Mouse (Mus musculus): ENCODE data around the gene Olfr480. TPM values are rescaled to one million over a fixed set of nuclear protein-coding genes. Genes with fewer than 3 reads are reported as not detected.

Gene Olfr480
- total RNA-seq (2014; rRNA removed), result not detected in 2 replicates
- not detected in 2 replicates for polyA plus RNA-seq (2012; rRNA removed)

DNA sequence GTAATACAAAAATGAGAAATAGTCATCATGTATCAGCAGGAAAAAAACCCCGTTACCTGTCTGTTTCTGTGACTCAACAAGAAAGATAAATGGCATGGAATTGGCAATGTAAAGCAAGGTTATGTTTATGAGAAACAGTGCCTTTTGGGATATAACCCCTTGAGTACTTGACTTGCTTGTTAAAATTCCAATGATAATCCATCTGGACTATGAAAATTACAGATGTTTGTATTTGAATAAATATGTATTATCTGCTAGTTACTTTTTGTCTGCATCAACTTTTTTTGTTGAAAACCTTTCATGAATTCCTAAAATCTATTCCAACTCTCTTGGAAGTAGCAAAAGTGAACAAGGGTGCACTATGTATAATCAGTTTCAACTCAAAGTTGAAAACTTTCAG is at the start of gene Olfr480:
Gene Olfr480 (minus strand): TSS at position 101 of the 400 bp plus-strand sequence.
- H3K27me3 ChIP-seq (ENCODE audit: control insufficient read depth, insufficient read depth, low read length), result no peaks in the 10 kb centered on the region
- no peak for DNase-seq (ENCODE audit: extremely low read depth, low read depth, low spot score)
- WGBS, result 68% methylated on average over 1 of the region's 1 CpGs
- no peak within 1 kb of the TSS for H3K27ac ChIP-seq (replicated peaks; ENCODE audit: insufficient read depth, low read depth, low read length)
- no peaks in the 10 kb centered on the region for H3K36me3 ChIP-seq (ENCODE audit: control insufficient read depth, insufficient read depth, low read length)
- no peaks in the 10 kb centered on the region for H3K79me2 ChIP-seq (ENCODE audit: control insufficient read depth, insufficient read depth, low read length)
- H3K9ac ChIP-seq (ENCODE audit: low read depth, low read length), result no peak within 1 kb of the TSS
- no peaks in the 10 kb centered on the region for H3K4me1 ChIP-seq (ENCODE audit: control insufficient read depth, insufficient read depth, low read length)
- TF ChIP-seq CTCF (IDR thresholded peaks at IDR 0.05; ENCODE audit: low read depth, low read length) (no peak), POLR2A (IDR thresholded peaks at IDR 0.05; ENCODE audit: extremely low read depth, insufficient read depth, low read length) (no peak)
- H3K4me3 ChIP-seq (ENCODE audit: insufficient read depth, low read depth, low read length), result no peak within 1 kb of the TSS

DNA sequence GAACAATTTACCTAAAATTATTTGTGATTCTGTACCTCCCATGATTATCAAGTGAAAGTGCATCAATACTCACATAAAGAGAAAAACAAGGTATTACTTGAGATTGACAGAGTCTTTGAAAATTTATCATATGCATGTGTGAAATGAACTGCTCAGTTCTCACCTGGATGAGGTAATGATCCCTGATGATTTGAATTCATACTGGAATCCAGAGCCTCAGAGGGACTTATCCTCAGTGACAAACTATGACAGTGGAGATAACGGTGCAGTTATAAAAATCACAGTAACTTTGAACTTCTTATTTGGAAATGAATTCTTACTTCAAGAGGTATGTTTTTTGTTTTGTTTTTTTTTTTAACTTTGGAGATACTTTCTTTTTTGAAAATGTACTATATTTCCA is 33.4 kb upstream of the Olfr480 start, which contains the start of gene Olfr483:
Gene Olfr483 (plus strand): TSS at position 301 of the 400 bp plus-strand sequence.
- Histone ChIP-seq H3K27me3 (ENCODE audit: control insufficient read depth, insufficient read depth, low read length) (no peaks in the 10 kb centered on the region), H3K79me2 (ENCODE audit: control insufficient read depth, insufficient read depth, low read length) (no peaks in the 10 kb centered on the region), H3K9ac (ENCODE audit: low read depth, low read length) (no peak within 1 kb of the TSS), H3K4me3 (ENCODE audit: insufficient read depth, low read depth, low read length) (no peak within 1 kb of the TSS), H3K4me1 (ENCODE audit: control insufficient read depth, insufficient read depth, low read length) (no peaks in the 10 kb centered on the region), H3K27ac (replicated peaks; ENCODE audit: insufficient read depth, low read depth, low read length) (no peak within 1 kb of the TSS), H3K36me3 (ENCODE audit: control insufficient read depth, insufficient read depth, low read length) (no peaks in the 10 kb centered on the region)
- no peak for TF ChIP-seq POLR2A (IDR thresholded peaks at IDR 0.05; ENCODE audit: extremely low read depth, insufficient read depth, low read length)
- TF ChIP-seq CTCF (IDR thresholded peaks at IDR 0.05; ENCODE audit: low read depth, low read length), result no peak
- no peak for DNase-seq (ENCODE audit: extremely low read depth, low read depth, low spot score)
- WGBS, result 75% methylated on average over 1 of the region's 1 CpGs

DNA sequence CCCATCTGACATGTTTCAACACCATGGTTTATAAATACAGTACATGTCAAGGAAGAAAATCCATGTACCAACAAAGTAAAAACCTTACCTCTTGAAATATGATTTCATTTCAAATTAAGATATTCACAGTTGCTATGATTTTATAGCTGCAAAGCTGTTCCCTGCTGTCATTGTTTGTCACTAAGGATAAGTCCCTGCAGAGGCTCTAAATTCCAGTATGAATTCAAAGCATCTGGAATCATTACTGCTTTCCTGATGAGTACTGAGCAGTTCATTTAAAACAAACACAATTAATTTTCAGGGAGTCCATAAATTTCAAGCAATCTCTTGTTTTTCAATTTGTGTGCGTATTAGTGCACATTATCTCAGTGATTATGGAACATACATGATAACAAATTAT is 30.3 kb upstream of the Olfr480 start, which contains the start of gene Olfr482:
Gene Olfr482 (minus strand): TSS at position 101 of the 400 bp plus-strand sequence.
- no peak for DNase-seq (ENCODE audit: extremely low read depth, low read depth, low spot score)
- Histone ChIP-seq H3K4me3 (ENCODE audit: insufficient read depth, low read depth, low read length) (no peak within 1 kb of the TSS), H3K27me3 (ENCODE audit: control insufficient read depth, insufficient read depth, low read length) (no peaks in the 10 kb centered on the region), H3K36me3 (ENCODE audit: control insufficient read depth, insufficient read depth, low read length) (no peaks in the 10 kb centered on the region), H3K4me1 (ENCODE audit: control insufficient read depth, insufficient read depth, low read length) (no peaks in the 10 kb centered on the region), H3K27ac (replicated peaks; ENCODE audit: insufficient read depth, low read depth, low read length) (no peak within 1 kb of the TSS), H3K9ac (ENCODE audit: low read depth, low read length) (no peak within 1 kb of the TSS), H3K79me2 (ENCODE audit: control insufficient read depth, insufficient read depth, low read length) (no peaks in the 10 kb centered on the region)
- WGBS, result 78% methylated on average over 1 of the region's 1 CpGs
- TF ChIP-seq POLR2A (IDR thresholded peaks at IDR 0.05; ENCODE audit: extremely low read depth, insufficient read depth, low read length) (no peak), CTCF (IDR thresholded peaks at IDR 0.05; ENCODE audit: low read depth, low read length) (no peak)

DNA sequence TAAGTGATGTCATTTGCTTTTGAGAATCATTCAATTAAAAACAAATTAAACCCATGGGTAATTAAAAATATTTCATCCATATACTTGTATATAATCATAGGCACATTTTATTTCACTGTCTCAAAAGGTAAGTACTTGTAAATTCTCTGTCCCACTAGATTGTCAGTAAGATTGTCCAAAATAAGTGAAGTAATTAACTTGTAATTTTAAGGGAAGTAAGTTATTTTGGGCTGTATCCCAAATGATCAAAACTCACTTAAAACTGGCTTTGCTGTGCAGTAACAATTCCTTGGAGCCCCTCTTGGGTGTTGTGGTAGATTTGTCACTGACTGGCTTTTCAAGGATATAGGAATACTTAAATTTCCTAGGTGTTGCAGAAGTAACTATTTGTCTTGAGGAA is 12.4 kb upstream of the Olfr480 start, which contains the start of gene Olfr481:
Gene Olfr481 (plus strand): TSS at position 301 of the 400 bp plus-strand sequence.
- no peak within 1 kb of the TSS for H3K4me3 ChIP-seq (ENCODE audit: insufficient read depth, low read depth, low read length)
- TF ChIP-seq POLR2A (IDR thresholded peaks at IDR 0.05; ENCODE audit: extremely low read depth, insufficient read depth, low read length) (no peak), CTCF (IDR thresholded peaks at IDR 0.05; ENCODE audit: low read depth, low read length) (no peak)

DNA sequence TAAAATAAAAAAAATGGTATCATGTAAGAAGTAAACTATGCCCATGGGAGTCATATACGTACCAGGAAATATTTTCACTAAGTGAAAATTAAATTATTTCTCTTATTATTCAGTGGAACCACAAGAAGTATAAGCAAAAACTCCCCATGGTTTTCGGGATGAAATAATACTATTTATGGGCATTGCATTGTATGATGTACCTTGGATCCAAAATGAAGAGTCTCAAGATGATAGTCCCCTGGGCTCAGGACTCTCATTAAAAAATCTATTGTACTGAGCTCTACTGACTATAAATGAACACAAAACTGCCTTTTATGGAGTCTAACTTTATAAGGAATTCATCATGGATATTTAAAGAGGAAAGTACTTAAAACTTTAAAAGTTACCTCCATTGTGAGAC is 16.8 kb downstream of the Olfr480 start, which contains the start of gene Olfr479:
Gene Olfr479 (plus strand): TSS at position 301 of the 400 bp plus-strand sequence.
- Histone ChIP-seq H3K79me2 (ENCODE audit: control insufficient read depth, insufficient read depth, low read length) (no peaks in the 10 kb centered on the region), H3K9ac (ENCODE audit: low read depth, low read length) (no peak within 1 kb of the TSS), H3K4me1 (ENCODE audit: control insufficient read depth, insufficient read depth, low read length) (no peaks in the 10 kb centered on the region), H3K4me3 (ENCODE audit: insufficient read depth, low read depth, low read length) (no peak within 1 kb of the TSS), H3K36me3 (ENCODE audit: control insufficient read depth, insufficient read depth, low read length) (no peaks in the 10 kb centered on the region), H3K27ac (replicated peaks; ENCODE audit: insufficient read depth, low read depth, low read length) (no peak within 1 kb of the TSS), H3K27me3 (ENCODE audit: control insufficient read depth, insufficient read depth, low read length) (no peaks in the 10 kb centered on the region)
- TF ChIP-seq POLR2A (IDR thresholded peaks at IDR 0.05; ENCODE audit: extremely low read depth, insufficient read depth, low read length), result no peak
- 82% methylated on average over 2 of the region's 2 CpGs for WGBS
- no peak for DNase-seq (ENCODE audit: extremely low read depth, low read depth, low spot score)

More for the DNA sequence above, 12.4 kb upstream of the Olfr480 start, which contains the start of gene Olfr481:
- H3K4me1 ChIP-seq (ENCODE audit: control insufficient read depth, insufficient read depth, low read length), result no peaks in the 10 kb centered on the region
- H3K9ac ChIP-seq (ENCODE audit: low read depth, low read length), result no peak within 1 kb of the TSS
- no peak for DNase-seq (ENCODE audit: extremely low read depth, low read depth, low spot score)
- no peaks in the 10 kb centered on the region for H3K36me3 ChIP-seq (ENCODE audit: control insufficient read depth, insufficient read depth, low read length)
- no peaks in the 10 kb centered on the region for H3K79me2 ChIP-seq (ENCODE audit: control insufficient read depth, insufficient read depth, low read length)
- H3K27ac ChIP-seq (replicated peaks; ENCODE audit: insufficient read depth, low read depth, low read length), result no peak within 1 kb of the TSS
- H3K27me3 ChIP-seq (ENCODE audit: control insufficient read depth, insufficient read depth, low read length), result no peaks in the 10 kb centered on the region

DNA sequence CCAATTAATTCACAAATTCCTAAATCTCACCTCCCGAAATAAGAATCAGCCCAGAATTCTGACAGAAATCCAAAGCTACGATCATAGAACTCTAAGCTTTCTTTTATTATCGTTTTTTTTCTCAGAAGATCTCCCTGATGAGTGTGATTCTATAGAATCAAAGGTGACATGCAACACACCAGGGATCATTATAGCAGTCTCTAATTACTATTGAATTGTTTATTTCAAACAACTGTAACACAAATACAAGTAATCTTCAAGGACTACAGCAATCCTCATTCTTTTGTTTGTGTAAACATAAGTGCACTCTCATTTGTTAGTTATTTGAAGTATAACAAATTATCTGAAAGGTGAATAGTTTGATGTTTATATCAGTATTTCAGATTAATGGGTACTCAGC is 33.3 kb downstream of the Olfr480 start, which contains the start of gene Olfr478:
Gene Olfr478 (minus strand): TSS at position 101 of the 400 bp plus-strand sequence.
- Histone ChIP-seq H3K4me3 (ENCODE audit: insufficient read depth, low read depth, low read length) (no peak within 1 kb of the TSS), H3K27me3 (ENCODE audit: control insufficient read depth, insufficient read depth, low read length) (no peaks in the 10 kb centered on the region), H3K27ac (replicated peaks; ENCODE audit: insufficient read depth, low read depth, low read length) (no peak within 1 kb of the TSS), H3K4me1 (ENCODE audit: control insufficient read depth, insufficient read depth, low read length) (no peaks in the 10 kb centered on the region), H3K79me2 (ENCODE audit: control insufficient read depth, insufficient read depth, low read length) (no peaks in the 10 kb centered on the region), H3K9ac (ENCODE audit: low read depth, low read length) (no peak within 1 kb of the TSS), H3K36me3 (ENCODE audit: control insufficient read depth, insufficient read depth, low read length) (no peaks in the 10 kb centered on the region)
- no peak for DNase-seq (ENCODE audit: extremely low read depth, low read depth, low spot score)
- whole genome bisulfite sequencing, result 61% methylated on average over 3 of the region's 3 CpGs
- no peak for TF ChIP-seq POLR2A (IDR thresholded peaks at IDR 0.05; ENCODE audit: extremely low read depth, insufficient read depth, low read length)
- no peak for TF ChIP-seq CTCF (IDR thresholded peaks at IDR 0.05; ENCODE audit: low read depth, low read length)

Other genes starting within 250 kb of the Olfr480 start
- not detected in 2 replicates for gene Olfr469, start 241.8 kb downstream of the Olfr480 start, total RNA-seq (2014; rRNA removed)
- gene Olfr469, start 241.8 kb downstream of the Olfr480 start, polyA plus RNA-seq (2012; rRNA removed), result not detected in 2 replicates
- not detected in 2 replicates for gene Olfr470, start 219.9 kb downstream of the Olfr480 start, total RNA-seq (2014; rRNA removed)
- not detected in 2 replicates for gene Olfr470, start 219.9 kb downstream of the Olfr480 start, polyA plus RNA-seq (2012; rRNA removed)
- gene Olfr472, start 169.4 kb downstream of the Olfr480 start, total RNA-seq (2014; rRNA removed), result not detected in 2 replicates
- not detected in 2 replicates for gene Olfr472, start 169.4 kb downstream of the Olfr480 start, polyA plus RNA-seq (2012; rRNA removed)
- gene Olfr473, start 136.9 kb downstream of the Olfr480 start, total RNA-seq (2014; rRNA removed), result not detected in 2 replicates
- gene Olfr473, start 136.9 kb downstream of the Olfr480 start, polyA plus RNA-seq (2012; rRNA removed), result not detected in 2 replicates
- gene Olfr474, start 112.7 kb downstream of the Olfr480 start, total RNA-seq (2014; rRNA removed), result not detected in 2 replicates
- not detected in 2 replicates for gene Olfr474, start 112.7 kb downstream of the Olfr480 start, polyA plus RNA-seq (2012; rRNA removed)
- gene Olfr476, start 102.5 kb downstream of the Olfr480 start, total RNA-seq (2014; rRNA removed), result not detected in 2 replicates
- gene Olfr476, start 102.5 kb downstream of the Olfr480 start, polyA plus RNA-seq (2012; rRNA removed), result not detected in 2 replicates
- not detected in 2 replicates for gene Olfr477, start 80.7 kb downstream of the Olfr480 start, total RNA-seq (2014; rRNA removed)
- not detected in 2 replicates for gene Olfr477, start 80.7 kb downstream of the Olfr480 start, polyA plus RNA-seq (2012; rRNA removed)
- gene Olfr478, start 33.4 kb downstream of the Olfr480 start, total RNA-seq (2014; rRNA removed), result not detected in 2 replicates
- gene Olfr478, start 33.4 kb downstream of the Olfr480 start, polyA plus RNA-seq (2012; rRNA removed), result not detected in 2 replicates
- not detected in 2 replicates for gene Olfr479, start 16.7 kb downstream of the Olfr480 start, total RNA-seq (2014; rRNA removed)
- gene Olfr479, start 16.7 kb downstream of the Olfr480 start, polyA plus RNA-seq (2012; rRNA removed), result not detected in 2 replicates
- gene Olfr481, start 12.5 kb upstream of the Olfr480 start, total RNA-seq (2014; rRNA removed), result not detected in 2 replicates
- gene Olfr481, start 12.5 kb upstream of the Olfr480 start, polyA plus RNA-seq (2012; rRNA removed), result not detected in 2 replicates
- not detected in 2 replicates for gene Olfr482, start 30.2 kb upstream of the Olfr480 start, total RNA-seq (2014; rRNA removed)
- gene Olfr482, start 30.2 kb upstream of the Olfr480 start, polyA plus RNA-seq (2012; rRNA removed), result not detected in 2 replicates
- not detected in 2 replicates for gene Olfr483, start 33.5 kb upstream of the Olfr480 start, total RNA-seq (2014; rRNA removed)
- not detected in 2 replicates for gene Olfr483, start 33.5 kb upstream of the Olfr480 start, polyA plus RNA-seq (2012; rRNA removed)
- not detected in 2 replicates for gene Olfr484, start 60.1 kb upstream of the Olfr480 start, total RNA-seq (2014; rRNA removed)
- not detected in 2 replicates for gene Olfr484, start 60.1 kb upstream of the Olfr480 start, polyA plus RNA-seq (2012; rRNA removed)
- not detected in 2 replicates for gene Olfr485, start 92.5 kb upstream of the Olfr480 start, total RNA-seq (2014; rRNA removed)
- not detected in 2 replicates for gene Olfr485, start 92.5 kb upstream of the Olfr480 start, polyA plus RNA-seq (2012; rRNA removed)
- not detected in 2 replicates for gene Olfr486, start 105.4 kb upstream of the Olfr480 start, total RNA-seq (2014; rRNA removed)
- not detected in 2 replicates for gene Olfr486, start 105.4 kb upstream of the Olfr480 start, polyA plus RNA-seq (2012; rRNA removed)
- not detected in 2 replicates for gene Olfr487, start 147.3 kb upstream of the Olfr480 start, total RNA-seq (2014; rRNA removed)
- not detected in 2 replicates for gene Olfr487, start 147.3 kb upstream of the Olfr480 start, polyA plus RNA-seq (2012; rRNA removed)
- not detected in 2 replicates for gene Olfr488, start 191.0 kb upstream of the Olfr480 start, total RNA-seq (2014; rRNA removed)
- not detected in 2 replicates for gene Olfr488, start 191.0 kb upstream of the Olfr480 start, polyA plus RNA-seq (2012; rRNA removed)
- not detected in 2 replicates for gene Olfr490, start 221.6 kb upstream of the Olfr480 start, total RNA-seq (2014; rRNA removed)
- not detected in 2 replicates for gene Olfr490, start 221.6 kb upstream of the Olfr480 start, polyA plus RNA-seq (2012; rRNA removed)
- gene Olfr491, start 246.1 kb upstream of the Olfr480 start, total RNA-seq (2014; rRNA removed), result not detected in 2 replicates
- not detected in 2 replicates for gene Olfr491, start 246.1 kb upstream of the Olfr480 start, polyA plus RNA-seq (2012; rRNA removed)